9 mouse cellular contexts compared by ENCODE assay signal in genomic region chr8:123514781-123515539, GRCm38 (mm10). TPM values are rescaled to one million over a fixed set of nuclear protein-coding genes. Genes with fewer than 3 reads are reported as not detected.
DNase-seq lines count a peak whose midpoint lies in the region; ATAC-seq and TF ChIP-seq lines count a peak whose summit lies in the region.
"Had no signal": no experiment of that assay in that cellular context is flagged by ENCODE, and none has a peak within 500 bp of the region (broad histone marks: within the 10 kb centered on the region; RNA-seq: fewer than 3 reads in every experiment).

Gene Dbndd1 (minus strand): TSS chr8:123515463.

- 1% methylated on average over 56 of the region's 63 CpGs for WGBS in embryonic facial prominence, embryonic 12.5 days

- peaks cover 3% of the 10 kb centered on the region for H3K36me3 ChIP-seq in E14TG2a.4 (ENCODE audit: insufficient read depth, low read length)
- 0 out of 2 replicates have a peak, but pooled peaks cover under 1% of the 10 kb centered on the region for H3K36me3 ChIP-seq in embryonic facial prominence, embryonic 12.5 days

- TF ChIP-seq CTCF in E14TG2a.4 (conservative IDR thresholded peaks at IDR 0.05; ENCODE audit: low read length) = no peak

- ATAC-seq in embryonic facial prominence, embryonic 12.5 days (ENCODE audit: insufficient number of reproducible peaks, insufficient read depth, low FRiP score, low TSS enrichment) = peak; percentile 30; the same call in 1 of the 2 replicates

- peaks cover 32% of the 10 kb centered on the region for H3K4me1 ChIP-seq in E14TG2a.4 (replicated peaks; ENCODE audit: low read depth, low read length)
- peaks cover 24% of the 10 kb centered on the region for H3K4me1 ChIP-seq in embryonic facial prominence, embryonic 12.5 days

- peak within 1 kb of the TSS; percentile 92 for H3K4me2 ChIP-seq in embryonic facial prominence, embryonic 12.5 days (replicated peaks)

- no peak within 1 kb of the TSS for H3K27ac ChIP-seq in embryonic facial prominence, embryonic 12.5 days

- peak within 1 kb of the TSS; percentile 63 for H3K9ac ChIP-seq in embryonic facial prominence, embryonic 12.5 days

- H3K9me3 ChIP-seq in E14TG2a.4 (ENCODE audit: low read length) = no peaks in the 10 kb centered on the region
- H3K9me3 ChIP-seq in embryonic facial prominence, embryonic 12.5 days = no peaks in the 10 kb centered on the region

- DNase-seq in ZHBTc4 (ENCODE audit: low read depth, low spot score) = peak; percentile 80
- DNase-seq in heart, postnatal 14 days = peak; percentile 48
- DNase-seq in layer of hippocampus, postnatal 36 days = peak; percentile 34
- peak; percentile 46 for DNase-seq in lung, postnatal 10 days
- peak; percentile 79 for DNase-seq in right cerebral cortex, postnatal 4 days
- no peak for DNase-seq in urinary bladder, postnatal 10 days (ENCODE audit: low spot score)

- peak within 1 kb of the TSS; percentile 90 for H3K4me3 ChIP-seq in E14TG2a.4 (replicated peaks; ENCODE audit: low read length)
- peak within 1 kb of the TSS; percentile 67 for H3K4me3 ChIP-seq in embryonic facial prominence, embryonic 12.5 days

- H3K27me3 ChIP-seq in E14TG2a.4 (ENCODE audit: insufficient read depth, low read length) = peaks cover 65% of the 10 kb centered on the region
- H3K27me3 ChIP-seq in embryonic facial prominence, embryonic 12.5 days = peaks cover 18% of the 10 kb centered on the region

- intact Hi-C loops in heart, postnatal 14 days (cut with DNase I) = no loop called here

RNA-seq across cellular contexts. Expression of gene Dbndd1, which starts in this region (rescaled TPM):
- polyA plus RNA-seq in embryonic facial prominence, embryonic 12.5 days (2016; fragmentation: Nextera tagmentation; extraction: Ambion mirVana) = 11.3 and 12.9 TPM in 2 replicates
- total RNA-seq in heart, postnatal 14 days (2021) = not detected
- total RNA-seq in layer of hippocampus, postnatal 36 days (2021) = 10 to 100 TPM; 10.9 to 11.0 TPM
- total RNA-seq: gastrocnemius, adult 8-10 months had no signal

Comparison
In these comparisons a context has a peak if more than half of its experiments do, and no peak if none do; other contexts are left out.
1. RNA of gene Dbndd1 (total RNA-seq): 10.9 to 11.0 TPM in layer of hippocampus, postnatal 36 days; not detected in heart, postnatal 14 days; every median in the first group is over 10 times any median in the second.
2. Peak in DNase-seq in heart, postnatal 14 days; RNA of the gene not detected or under 1 TPM.